Mouse (Mus musculus): ENCODE measurements around the gene Tomm70a. TPM values are rescaled to one million over a fixed set of nuclear protein-coding genes. Genes with fewer than 3 reads are reported as not detected.
A peak's percentile ranks its signal among the peaks of the same experiment; 100 is the strongest.

The Tomm70a gene
- polyA plus RNA-seq (2016; fragmentation: Nextera tagmentation; extraction: Ambion mirVana) = 65.1 and 71.1 TPM in 2 replicates

DNA sequence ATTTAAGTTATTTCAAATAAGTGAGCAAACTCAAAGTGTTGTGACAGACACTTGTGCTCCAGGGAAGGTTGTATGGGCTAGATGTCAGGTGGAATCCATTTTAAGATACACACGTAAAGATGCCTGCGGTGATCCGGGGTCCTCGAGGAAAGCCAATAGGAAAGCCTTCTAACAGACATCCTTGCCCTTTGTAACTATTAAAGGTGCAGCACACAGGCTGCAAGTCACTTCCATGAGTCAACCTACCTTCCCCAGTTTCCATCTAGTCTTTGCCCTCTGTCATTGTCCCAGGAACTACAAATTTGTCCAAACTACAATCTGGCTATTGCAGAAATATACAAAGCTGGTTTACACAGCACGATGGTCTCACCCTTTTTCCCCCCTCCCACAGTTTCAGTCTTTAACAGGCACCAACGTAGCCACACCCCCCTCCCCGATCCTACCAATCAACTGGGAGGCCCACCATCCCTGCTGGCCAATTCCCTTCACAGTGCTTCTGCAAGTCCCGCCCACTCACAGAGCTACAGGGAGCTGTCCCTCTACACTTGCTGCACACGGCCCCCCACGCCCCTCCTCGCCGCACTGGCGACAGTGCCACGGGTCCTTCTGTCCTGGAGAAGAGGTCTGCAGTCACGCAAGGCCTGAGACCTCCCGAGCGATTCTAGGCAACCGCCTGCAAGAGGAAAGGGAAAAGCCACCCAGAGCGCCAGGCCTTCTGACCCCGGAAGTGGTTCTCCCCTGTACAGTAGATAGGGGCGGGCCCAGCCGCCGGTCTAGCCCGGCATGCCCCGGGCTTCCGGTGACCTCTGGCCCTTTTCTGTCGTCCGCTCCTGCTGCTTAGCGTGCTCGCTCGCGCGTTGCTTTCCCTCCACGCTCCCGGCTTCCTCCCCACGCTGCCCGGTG, at the start of gene Tomm70a:
TSS of gene Tomm70a (plus strand) at position 791 of the 903 bp plus-strand sequence.
- Histone ChIP-seq H3K9ac (peak within 1 kb of the TSS; percentile 94), H3K27ac (peak within 1 kb of the TSS; percentile 78), H3K36me3 (no peaks in the 10 kb centered on the region), H3K9me3 (no peaks in the 10 kb centered on the region), H3K4me3 (peak within 1 kb of the TSS; percentile 99), H3K27me3 (replicated peaks) (no peaks in the 10 kb centered on the region), H3K4me2 (replicated peaks) (peak within 1 kb of the TSS; percentile 70), H3K4me1 (peaks cover 18% of the 10 kb centered on the region)
- peak; percentile 100 for ATAC-seq (ENCODE audit: low FRiP score, low read depth)
- WGBS = under 1% methylated on average over 37 of the region's 37 CpGs

DNA sequence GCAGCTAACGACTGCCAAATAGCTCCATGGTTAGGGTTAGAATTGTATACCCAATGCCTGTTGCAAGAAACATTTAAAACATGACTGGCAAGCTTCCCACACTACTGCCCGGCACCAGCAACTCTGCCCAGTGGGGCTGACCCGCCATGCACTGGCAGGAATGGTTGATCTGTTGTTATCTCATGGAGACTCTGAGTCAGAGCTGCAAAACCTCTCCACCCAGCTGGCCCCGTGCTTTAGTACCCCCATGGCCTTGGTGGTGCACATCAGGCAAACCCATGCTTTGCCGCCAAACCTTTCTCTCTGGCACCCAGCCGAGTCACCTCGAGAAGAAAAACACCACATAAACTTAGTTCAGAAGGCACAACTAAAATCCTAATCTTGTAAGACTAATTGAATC, 45.5 kb upstream of the Tomm70a start:
- ATAC-seq (ENCODE audit: low FRiP score, low read depth) = no peak
- Histone ChIP-seq H3K4me1 (no peaks in the 10 kb centered on the region), H3K27ac (no peak overlapping the region), H3K36me3 (no peaks in the 10 kb centered on the region), H3K4me3 (no peak overlapping the region), H3K27me3 (replicated peaks) (no peaks in the 10 kb centered on the region), H3K9me3 (no peaks in the 10 kb centered on the region), H3K4me2 (replicated peaks) (no peak overlapping the region), H3K9ac (no peak overlapping the region)
- 86% methylated on average over 7 of the region's 7 CpGs for WGBS

DNA sequence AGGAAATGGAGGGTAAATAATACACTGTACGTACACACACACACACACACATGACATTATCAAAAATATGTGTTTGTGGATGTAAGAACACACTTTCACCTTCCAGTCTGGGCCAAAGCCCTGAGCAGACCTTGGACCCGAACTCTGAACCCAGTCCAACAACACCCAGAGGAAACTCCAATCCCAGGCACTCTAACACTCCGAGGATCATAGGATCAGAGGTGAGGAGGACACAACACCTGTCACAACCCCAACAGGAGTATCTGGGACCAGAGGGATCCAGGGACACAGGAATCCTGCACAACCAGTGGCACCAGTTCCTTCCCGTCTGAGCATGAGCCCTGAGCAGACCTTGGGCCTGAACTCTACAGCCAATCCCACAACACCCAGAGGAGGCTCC, 41.9 kb upstream of the Tomm70a start:
- H3K4me3 ChIP-seq = no peak overlapping the region
- no peak overlapping the region for H3K27ac ChIP-seq
- no peaks in the 10 kb centered on the region for H3K9me3 ChIP-seq
- H3K4me2 ChIP-seq (replicated peaks) = no peak overlapping the region
- no peak for ATAC-seq (ENCODE audit: low FRiP score, low read depth)
- WGBS = 83% methylated on average over 4 of the region's 4 CpGs
- no peaks in the 10 kb centered on the region for H3K4me1 ChIP-seq
- no peaks in the 10 kb centered on the region for H3K27me3 ChIP-seq (replicated peaks)
- no peak overlapping the region for H3K9ac ChIP-seq
- no peaks in the 10 kb centered on the region for H3K36me3 ChIP-seq

DNA sequence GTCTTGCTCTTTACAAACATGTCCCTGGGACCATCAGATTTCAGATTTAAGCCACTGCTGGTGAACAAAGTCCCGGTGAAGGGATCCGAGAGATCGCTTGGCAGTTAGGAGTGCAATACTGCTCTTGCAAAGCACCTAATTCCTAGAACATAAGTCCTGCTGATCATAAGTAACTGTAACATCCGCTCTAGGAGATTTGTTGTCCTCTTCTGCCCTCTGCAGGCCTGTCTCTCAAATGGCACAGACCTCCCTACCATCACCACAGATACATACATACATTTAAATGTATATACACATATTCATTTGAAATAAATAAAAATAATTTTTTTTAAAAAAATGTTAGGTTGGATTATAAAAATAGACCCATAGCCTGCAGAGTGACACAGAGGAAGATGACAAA, 29.0 kb upstream of the Tomm70a start:
- H3K27ac ChIP-seq = no peak overlapping the region
- 45% methylated on average over 4 of the region's 4 CpGs for WGBS
- H3K27me3 ChIP-seq (replicated peaks) = no peaks in the 10 kb centered on the region
- peak; percentile 85 for ATAC-seq (ENCODE audit: low FRiP score, low read depth)
- no peak overlapping the region for H3K4me2 ChIP-seq (replicated peaks)
- no peaks in the 10 kb centered on the region for H3K36me3 ChIP-seq
- no peaks in the 10 kb centered on the region for H3K4me1 ChIP-seq
- H3K9ac ChIP-seq = no peak overlapping the region
- no peaks in the 10 kb centered on the region for H3K9me3 ChIP-seq
- no peak overlapping the region for H3K4me3 ChIP-seq

GRCm38 (mm10) chr16:57092911-57093605, 28.4 kb upstream of the Tomm70a start:
- no peak for ATAC-seq (ENCODE audit: low FRiP score, low read depth)
- Histone ChIP-seq H3K4me2 (replicated peaks) (no peak overlapping the region), H3K27me3 (replicated peaks) (no peaks in the 10 kb centered on the region), H3K9ac (no peak overlapping the region), H3K36me3 (no peaks in the 10 kb centered on the region), H3K27ac (no peak overlapping the region), H3K4me1 (no peaks in the 10 kb centered on the region), H3K9me3 (no peaks in the 10 kb centered on the region), H3K4me3 (no peak overlapping the region)
- 64% methylated on average over 6 of the region's 6 CpGs for WGBS

- WGBS = 72% methylated on average over 7 of the region's 7 CpGs
- H3K4me3 ChIP-seq = no peak overlapping the region
- no peak overlapping the region for H3K9ac ChIP-seq
- H3K9me3 ChIP-seq = no peaks in the 10 kb centered on the region
- no peak overlapping the region for H3K4me2 ChIP-seq (replicated peaks)
- no peaks in the 10 kb centered on the region for H3K4me1 ChIP-seq
- no peak for ATAC-seq (ENCODE audit: low FRiP score, low read depth)
- H3K36me3 ChIP-seq = no peaks in the 10 kb centered on the region
- H3K27ac ChIP-seq = no peak overlapping the region
- no peaks in the 10 kb centered on the region for H3K27me3 ChIP-seq (replicated peaks)
Observed at GRCm38 (mm10) chr16:57098468-57099144, 22.9 kb upstream of the Tomm70a start.

- ATAC-seq (ENCODE audit: low FRiP score, low read depth) = no peak
- H3K9me3 ChIP-seq = no peaks in the 10 kb centered on the region
- H3K4me3 ChIP-seq = no peak overlapping the region
- no peak overlapping the region for H3K4me2 ChIP-seq (replicated peaks)
- H3K9ac ChIP-seq = no peak overlapping the region
- H3K27me3 ChIP-seq (replicated peaks) = no peaks in the 10 kb centered on the region
- WGBS = 75% methylated on average over 5 of the region's 5 CpGs
- H3K36me3 ChIP-seq = no peaks in the 10 kb centered on the region
- no peak overlapping the region for H3K27ac ChIP-seq
- no peaks in the 10 kb centered on the region for H3K4me1 ChIP-seq
Observed at GRCm38 (mm10) chr16:57099572-57100237, 21.8 kb upstream of the Tomm70a start.

GRCm38 (mm10) chr16:57101174-57101573, 20.3 kb upstream of the Tomm70a start:
- no peak overlapping the region for H3K4me3 ChIP-seq
- H3K27ac ChIP-seq = no peak overlapping the region
- H3K4me1 ChIP-seq = no peaks in the 10 kb centered on the region
- H3K4me2 ChIP-seq (replicated peaks) = no peak overlapping the region
- WGBS = 88% methylated on average over 1 of the region's 1 CpGs
- H3K36me3 ChIP-seq = no peaks in the 10 kb centered on the region
- no peaks in the 10 kb centered on the region for H3K9me3 ChIP-seq
- H3K9ac ChIP-seq = no peak overlapping the region
- H3K27me3 ChIP-seq (replicated peaks) = no peaks in the 10 kb centered on the region
- no peak for ATAC-seq (ENCODE audit: low FRiP score, low read depth)

GRCm38 (mm10) chr16:57106185-57106960, 15.1 kb upstream of the Tomm70a start:
- 81% methylated on average over 5 of the region's 5 CpGs for WGBS

DNA sequence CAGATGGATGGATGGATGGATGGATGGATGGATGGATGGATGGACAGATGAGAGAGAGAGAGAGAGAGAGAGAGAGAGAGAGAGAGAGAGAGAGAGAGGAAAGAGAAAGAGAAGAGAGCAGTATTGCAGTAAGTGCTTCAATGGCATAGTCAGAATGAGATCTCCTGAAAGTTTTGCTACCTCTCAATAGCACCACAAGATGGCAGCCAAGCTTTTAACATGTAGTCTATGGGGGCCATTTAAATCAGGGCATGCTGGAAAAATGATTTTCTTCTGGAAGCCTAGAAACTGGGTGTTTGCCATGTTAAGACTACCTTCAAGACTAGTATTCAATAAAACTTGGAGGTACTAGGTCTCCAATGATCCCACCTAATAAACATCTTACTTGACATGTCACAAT, 5.4 kb upstream of the Tomm70a start:
- H3K4me1 ChIP-seq = no peaks in the 10 kb centered on the region
- no peaks in the 10 kb centered on the region for H3K36me3 ChIP-seq
- H3K27ac ChIP-seq = no peak overlapping the region
- H3K27me3 ChIP-seq (replicated peaks) = no peaks in the 10 kb centered on the region
- H3K4me2 ChIP-seq (replicated peaks) = no peak overlapping the region
- H3K4me3 ChIP-seq = no peak overlapping the region
- no peaks in the 10 kb centered on the region for H3K9me3 ChIP-seq
- ATAC-seq (ENCODE audit: low FRiP score, low read depth) = no peak
- H3K9ac ChIP-seq = no peak overlapping the region

More at GRCm38 (mm10) chr16:57106185-57106960, 15.1 kb upstream of the Tomm70a start:
- Histone ChIP-seq H3K27ac (no peak overlapping the region), H3K4me3 (no peak overlapping the region), H3K9me3 (no peaks in the 10 kb centered on the region), H3K9ac (no peak overlapping the region), H3K27me3 (replicated peaks) (no peaks in the 10 kb centered on the region), H3K4me1 (no peaks in the 10 kb centered on the region), H3K4me2 (replicated peaks) (no peak overlapping the region), H3K36me3 (no peaks in the 10 kb centered on the region)
- no peak for ATAC-seq (ENCODE audit: low FRiP score, low read depth)

GRCm38 (mm10) chr16:57117562-57117961, 3.9 kb upstream of the Tomm70a start:
- Histone ChIP-seq H3K27ac (no peak overlapping the region), H3K27me3 (replicated peaks) (no peaks in the 10 kb centered on the region), H3K4me2 (replicated peaks) (no peak overlapping the region), H3K36me3 (no peaks in the 10 kb centered on the region), H3K4me3 (no peak overlapping the region), H3K9ac (no peak overlapping the region), H3K4me1 (peaks cover 4% of the 10 kb centered on the region; the same call in 1 of the 2 replicates), H3K9me3 (no peaks in the 10 kb centered on the region)
- ATAC-seq (ENCODE audit: low FRiP score, low read depth) = no peak
- WGBS = 80% methylated on average over 2 of the region's 2 CpGs
